Mouse (Mus musculus) ES-E14 (cell line): Measurements from ENCODE around the gene Peak1. TPM values are rescaled to one million over a fixed set of nuclear protein-coding genes. Genes with fewer than 3 reads are reported as not detected.

ENCODE experiments used
- DNase-seq: peaks from one replicate; pipeline ENCODE4 v3.0.0-alpha.2; 2013; ENCODE audit warnings: low read depth, low spot score
- H3K27ac ChIP-seq: 2 replicates; pipeline ENCODE4 v1.5.1; 2012; ENCODE audit warnings: low read depth, mild to moderate bottlenecking, low read length, moderate library complexity, mixed read lengths; ENCODE audit not compliant: poor library complexity, insufficient read depth, severe bottlenecking
- H3K36me3 ChIP-seq: 2 replicates; pipeline ENCODE4 v1.6.1; 2012; ENCODE audit warnings: mild to moderate bottlenecking, low read length, moderate library complexity, mixed read lengths; ENCODE audit not compliant: control insufficient read depth, poor library complexity, insufficient read depth, severe bottlenecking
- H3K4me1 ChIP-seq, 2 experiments: fragments of 150-350 bp in 1 of 2; sonication (generic) in 1 of 2; 2 replicates each; pipeline ENCODE4 v1.6.1; 2012; ENCODE audit warnings: low read length in 2 of 2, mild to moderate bottlenecking in 1 of 2, mixed read lengths in 1 of 2; ENCODE audit not compliant: control insufficient read depth in 2 of 2, insufficient read depth in 2 of 2, poor library complexity in 1 of 2
- H3K4me3 ChIP-seq, 2 experiments: fragments of 150-350 bp in 1 of 2; sonication (generic) in 1 of 2; 2 replicates each; pipeline ENCODE4 v1.5.1; 2012; ENCODE audit warnings: low read length in 2 of 2, low read depth in 1 of 2, mild to moderate bottlenecking in 1 of 2, mixed read lengths in 1 of 2; ENCODE audit not compliant: insufficient read depth in 1 of 2, poor library complexity in 1 of 2, severe bottlenecking in 1 of 2
- H3K9ac ChIP-seq: 2 replicates; pipeline ENCODE4 v1.6.1; 2012; ENCODE audit warnings: low read depth, mild to moderate bottlenecking, low read length, mixed read lengths; ENCODE audit not compliant: poor library complexity, insufficient read depth, severe bottlenecking
- H3K9me3 ChIP-seq: fragments of 150-350 bp; sonication (generic); 2 replicates; pipeline ENCODE4 v1.6.1; 2012; ENCODE audit warnings: low read depth, mild to moderate bottlenecking, low read length; ENCODE audit not compliant: control insufficient read depth, insufficient read depth
- CHD2 ChIP-seq: IDR thresholded peaks from 2 replicates; pipeline ENCODE4 v1.6.1; 2014; ENCODE audit warnings: mild to moderate bottlenecking, low read depth, low read length, inconsistent platforms
- HCFC1 ChIP-seq: IDR thresholded peaks from 2 replicates; pipeline ENCODE4 v1.6.1; 2012; ENCODE audit warnings: low read length, inconsistent platforms, borderline replicate concordance; ENCODE audit not compliant: insufficient read depth
- MAFK ChIP-seq: IDR thresholded peaks from 2 replicates; pipeline ENCODE4 v1.6.1; 2014; ENCODE audit warnings: mild to moderate bottlenecking, low read depth, low read length, inconsistent platforms; ENCODE audit not compliant: insufficient read depth
- ZC3H11A ChIP-seq: IDR thresholded peaks from 2 replicates; pipeline ENCODE4 v1.6.1; 2012; ENCODE audit warnings: low read depth, mild to moderate bottlenecking, inconsistent platforms, low read length, borderline replicate concordance
- ZNF384 ChIP-seq: IDR thresholded peaks from 2 replicates; pipeline ENCODE4 v1.6.1; 2012; ENCODE audit warnings: low read depth, low read length, inconsistent platforms
- in situ Hi-C, 2 experiments: fragments of 600-800 bp; cut with MboI; formaldehyde crosslinking; loops; one replicate each; pipeline ENCODE4 v1.15.1; 2025; ENCODE audit warnings: low sequenced_read_pairs in 2 of 2, inconsistent platforms in 1 of 2; ENCODE audit not compliant: unreplicated experiment in 2 of 2
- total RNA-seq: library from RNA; depleted of rRNA; stranded (reverse); fragments of 300-350 nt; gene quantifications from 2 replicates; pipeline ENCODE4 v1.2.3, GENCODE M21; 2012

Peak1 gene
- total RNA-seq, 1 experiment = 14.5 TPM

DNA sequence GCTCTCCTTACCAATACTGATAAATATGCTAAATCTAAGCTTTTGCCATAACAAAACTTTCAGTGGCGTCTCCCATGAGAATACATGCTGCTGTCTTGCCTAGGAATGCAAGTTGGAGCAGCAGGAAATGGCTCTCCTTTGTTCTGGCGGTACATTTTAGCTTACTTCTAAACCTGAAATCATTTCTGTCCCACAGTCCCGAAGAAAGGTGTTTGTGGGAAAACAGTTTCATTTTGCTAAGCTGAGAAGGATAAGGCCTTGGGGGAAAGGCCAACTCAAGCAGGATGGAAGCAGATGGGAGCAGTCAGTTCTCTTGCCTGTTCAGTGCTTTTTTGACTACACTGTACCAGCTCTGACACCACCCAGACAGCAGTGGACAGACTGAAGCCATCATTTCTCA is 49.1 kb downstream of the Peak1 start:
- H3K4me1 ChIP-seq = peaks cover 0 to 3% of the 10 kb centered on the region in 2 experiments; a peak in 1 of 4 replicates
- DNase-seq = no peak
- no peaks in the 10 kb centered on the region for H3K9me3 ChIP-seq
- no peak overlapping the region for H3K27ac ChIP-seq
- no peak overlapping the region for H3K4me3 ChIP-seq
- in situ Hi-C loops = no loop called here
- TF ChIP-seq HCFC1 = no peak
- TF ChIP-seq CHD2 = no peak
- no peak for TF ChIP-seq ZC3H11A
- TF ChIP-seq MAFK = no peak
- no peak for TF ChIP-seq ZNF384
- no peaks in the 10 kb centered on the region for H3K36me3 ChIP-seq
- no peak overlapping the region for H3K9ac ChIP-seq

DNA sequence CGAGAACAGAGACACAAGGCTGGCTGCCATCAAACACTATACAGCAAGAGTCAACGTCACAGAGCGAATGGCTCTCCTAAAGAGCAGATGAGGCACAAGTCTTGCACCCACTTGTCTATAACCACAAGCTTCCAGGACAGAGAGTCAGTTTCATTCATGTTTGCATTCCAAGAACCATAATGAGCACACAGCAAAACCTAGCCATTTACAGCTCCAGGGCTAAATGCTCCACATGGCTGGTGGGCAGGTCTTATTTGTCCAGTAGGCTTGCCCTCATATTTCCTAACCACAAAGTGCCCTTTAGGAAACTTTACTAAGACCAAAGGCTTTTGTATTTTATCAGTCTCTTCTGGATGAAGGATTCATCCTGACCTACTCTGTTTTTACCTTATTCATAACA is 54.6 kb downstream of the Peak1 start:
- H3K36me3 ChIP-seq = no peaks in the 10 kb centered on the region
- in situ Hi-C loops = no loop called here
- no peaks in the 10 kb centered on the region for H3K9me3 ChIP-seq
- no peaks in the 10 kb centered on the region for H3K4me1 ChIP-seq
- H3K9ac ChIP-seq = no peak overlapping the region
- TF ChIP-seq HCFC1 (no peak), CHD2 (no peak), ZC3H11A (no peak), MAFK (no peak), ZNF384 (no peak)
- DNase-seq = no peak
- no peak overlapping the region for H3K27ac ChIP-seq
- H3K4me3 ChIP-seq = no peak overlapping the region

DNA sequence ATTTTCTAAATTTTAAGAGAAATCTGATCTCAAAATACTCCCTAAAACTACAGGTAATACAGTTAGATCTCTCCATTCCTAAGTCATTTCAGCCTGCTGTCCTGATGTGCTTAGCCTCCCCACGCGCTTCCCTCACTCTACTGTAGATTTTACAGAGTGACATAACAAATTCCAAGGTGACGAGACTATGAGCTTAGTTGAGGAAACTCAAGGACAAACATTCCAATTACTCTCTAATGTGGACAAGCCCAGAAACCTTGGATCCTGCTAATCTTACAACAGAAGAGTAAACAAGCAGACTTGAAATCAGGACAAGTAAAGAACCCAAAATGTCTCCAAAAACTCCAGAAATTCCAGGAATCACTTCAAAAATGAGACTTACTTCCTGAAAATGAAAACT is 58.6 kb downstream of the Peak1 start:
- no peak for DNase-seq
- Histone ChIP-seq H3K4me1 (no peaks in the 10 kb centered on the region), H3K36me3 (no peaks in the 10 kb centered on the region), H3K4me3 (no peak overlapping the region), H3K27ac (no peak overlapping the region), H3K9ac (no peak overlapping the region), H3K9me3 (no peaks in the 10 kb centered on the region)
- in situ Hi-C loops = no loop called here
- no peak for TF ChIP-seq HCFC1
- TF ChIP-seq MAFK = no peak
- TF ChIP-seq CHD2 = no peak
- no peak for TF ChIP-seq ZNF384
- no peak for TF ChIP-seq ZC3H11A

DNA sequence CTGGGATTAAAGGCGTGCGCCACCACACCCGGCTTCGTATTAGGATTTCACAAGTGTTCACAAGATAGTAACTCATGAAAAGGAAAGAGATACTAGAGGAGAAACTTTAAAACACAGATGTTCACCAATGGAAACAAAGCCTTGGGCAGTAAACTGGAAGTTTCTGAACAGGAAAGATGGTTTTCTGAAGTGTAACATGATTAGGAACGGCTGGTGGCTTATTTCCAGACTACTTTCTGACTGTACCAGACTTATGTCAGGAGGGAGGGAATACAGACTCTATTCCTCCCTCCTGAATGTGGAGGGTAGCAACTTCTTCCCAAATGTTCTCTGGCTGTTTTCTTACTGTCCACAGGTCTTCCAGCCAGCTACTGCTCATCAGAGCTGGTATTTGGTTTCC is 62.7 kb downstream of the Peak1 start:
- Histone ChIP-seq H3K4me1 (no peaks in the 10 kb centered on the region), H3K4me3 (no peak overlapping the region), H3K9me3 (no peaks in the 10 kb centered on the region), H3K36me3 (no peaks in the 10 kb centered on the region), H3K9ac (no peak overlapping the region), H3K27ac (no peak overlapping the region)
- no peak for DNase-seq
- in situ Hi-C loops = no loop called here
- TF ChIP-seq ZNF384 (no peak), MAFK (no peak), HCFC1 (no peak), ZC3H11A (no peak), CHD2 (no peak)

DNA sequence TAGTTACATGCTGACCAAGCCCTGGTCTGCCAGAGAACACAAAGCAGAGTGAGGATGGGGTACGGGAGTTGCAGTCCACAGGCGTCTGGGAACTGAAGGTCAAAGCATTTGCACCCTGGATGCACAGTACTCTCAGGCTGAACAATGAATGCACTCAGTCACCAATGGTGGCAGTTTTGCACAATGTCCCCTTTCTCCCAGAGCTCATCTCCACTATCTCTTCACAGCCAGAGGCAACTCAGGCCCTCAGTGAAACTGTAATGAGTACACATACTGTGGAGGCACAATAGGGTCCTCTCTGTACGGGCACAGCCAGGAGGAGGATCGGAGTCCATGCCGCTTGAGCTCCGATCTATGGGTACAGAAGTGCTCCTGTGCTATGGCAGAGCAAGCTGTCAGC is 71.5 kb downstream of the Peak1 start:
- Histone ChIP-seq H3K4me3 (no peak overlapping the region), H3K27ac (no peak overlapping the region), H3K4me1 (no peaks in the 10 kb centered on the region), H3K9me3 (no peaks in the 10 kb centered on the region), H3K9ac (no peak overlapping the region), H3K36me3 (no peaks in the 10 kb centered on the region)
- DNase-seq = no peak
- TF ChIP-seq HCFC1 = no peak
- no peak for TF ChIP-seq ZNF384
- no peak for TF ChIP-seq CHD2
- no peak for TF ChIP-seq MAFK
- no peak for TF ChIP-seq ZC3H11A
- in situ Hi-C loops = no loop called here
